Mouse (Mus musculus) erythroblast, embryonic 14.5 days (primary cell): ENCODE data around the gene Rbm20. TPM values are rescaled to one million over a fixed set of nuclear protein-coding genes. Genes with fewer than 3 reads are reported as not detected.

Source experiments
- H3K27me3 ChIP-seq: 2 replicates; pipeline ENCODE4 v1.6.1; 2012; ENCODE audit warnings: inconsistent platforms; ENCODE audit not compliant: control insufficient read depth
- H3K36me3 ChIP-seq: 2 replicates; pipeline ENCODE4 v1.6.1; 2012; ENCODE audit warnings: mild to moderate bottlenecking, inconsistent platforms; ENCODE audit not compliant: control insufficient read depth
- H3K4me1 ChIP-seq: 2 replicates; pipeline ENCODE4 v1.6.1; 2012; ENCODE audit warnings: inconsistent platforms; ENCODE audit not compliant: control insufficient read depth
- H3K4me3 ChIP-seq: replicated peaks from 2 replicates; pipeline ENCODE3; 2012; ENCODE audit warnings: moderate library complexity, mild to moderate bottlenecking, inconsistent platforms
- H3K9me3 ChIP-seq: 2 replicates; pipeline ENCODE4 v1.6.1; 2012; ENCODE audit warnings: low read length, inconsistent platforms, mixed read lengths; ENCODE audit not compliant: control insufficient read depth
- GATA1 ChIP-seq: IDR thresholded peaks from 2 replicates; pipeline ENCODE4 v1.6.1; 2012; ENCODE audit warnings: low read length, inconsistent platforms, mixed read lengths
- TAL1 ChIP-seq: IDR thresholded peaks from 3 replicates; pipeline ENCODE4 v1.6.1; 2012; ENCODE audit warnings: low read length, inconsistent platforms, mixed read lengths
- polyA plus RNA-seq: library from polyadenylated mRNA; stranded (reverse); fragments of >175 nt; gene quantifications from 2 replicates; pipeline ENCODE4 v1.2.3, GENCODE M21; 2012

Rbm20 gene
- 0.01 TPM in 1 of 2 replicates, not detected in the other for polyA plus RNA-seq

GRCm38 (mm10) chr19:53676718-53677634 is at the start of gene Rbm20:
Rbm20 (plus strand) TSS chr19:53677306.
- Histone ChIP-seq H3K36me3 (no peaks in the 10 kb centered on the region), H3K27me3 (peaks cover 82% of the 10 kb centered on the region), H3K4me1 (no peaks in the 10 kb centered on the region), H3K9me3 (peaks cover 8% of the 10 kb centered on the region; the same call in 1 of the 2 replicates), H3K4me3 (peak within 1 kb of the TSS; percentile 26)
- no peak for TF ChIP-seq GATA1
- no peak for TF ChIP-seq TAL1

GRCm38 (mm10) chr19:53638041-53638440 is 39.1 kb upstream of the Rbm20 start:
- H3K4me3 ChIP-seq, result no peak overlapping the region
- H3K36me3 ChIP-seq, result peaks cover 95% of the 10 kb centered on the region
- H3K4me1 ChIP-seq, result no peaks in the 10 kb centered on the region
- H3K27me3 ChIP-seq, result no peaks in the 10 kb centered on the region
- TF ChIP-seq GATA1, result no peak
- TF ChIP-seq TAL1, result no peak
- no peaks in the 10 kb centered on the region for H3K9me3 ChIP-seq

GRCm38 (mm10) chr19:53638727-53639126 is 38.4 kb upstream of the Rbm20 start:
- Histone ChIP-seq H3K4me1 (no peaks in the 10 kb centered on the region), H3K9me3 (no peaks in the 10 kb centered on the region), H3K27me3 (no peaks in the 10 kb centered on the region), H3K36me3 (peaks cover 95% of the 10 kb centered on the region), H3K4me3 (no peak overlapping the region)
- TF ChIP-seq TAL1, result no peak
- no peak for TF ChIP-seq GATA1

- H3K27me3 ChIP-seq, result no peaks in the 10 kb centered on the region
- no peaks in the 10 kb centered on the region for H3K4me1 ChIP-seq
- TF ChIP-seq GATA1 (no peak), TAL1 (no peak)
- H3K9me3 ChIP-seq, result no peaks in the 10 kb centered on the region
- no peak overlapping the region for H3K4me3 ChIP-seq
- peaks cover 93% of the 10 kb centered on the region for H3K36me3 ChIP-seq
Observed at GRCm38 (mm10) chr19:53644020-53644595, 33.0 kb upstream of the Rbm20 start.

- H3K36me3 ChIP-seq, result peaks cover 70% of the 10 kb centered on the region
- no peaks in the 10 kb centered on the region for H3K9me3 ChIP-seq
- TF ChIP-seq TAL1 (no peak), GATA1 (no peak)
Observed at GRCm38 (mm10) chr19:53647301-53647700, 29.8 kb upstream of the Rbm20 start.

GRCm38 (mm10) chr19:53648056-53648455 is 29.1 kb upstream of the Rbm20 start:
- H3K4me1 ChIP-seq, result no peaks in the 10 kb centered on the region

More at GRCm38 (mm10) chr19:53647301-53647700, 29.8 kb upstream of the Rbm20 start:
- Histone ChIP-seq H3K27me3 (no peaks in the 10 kb centered on the region), H3K4me3 (no peak overlapping the region), H3K4me1 (no peaks in the 10 kb centered on the region)

GRCm38 (mm10) chr19:53648802-53649236 is 28.3 kb upstream of the Rbm20 start:
- TF ChIP-seq TAL1 (no peak), GATA1 (no peak)
- H3K4me1 ChIP-seq, result no peaks in the 10 kb centered on the region
- no peaks in the 10 kb centered on the region for H3K9me3 ChIP-seq
- H3K27me3 ChIP-seq, result no peaks in the 10 kb centered on the region
- H3K4me3 ChIP-seq, result no peak overlapping the region
- H3K36me3 ChIP-seq, result peaks cover 58% of the 10 kb centered on the region

More at GRCm38 (mm10) chr19:53648056-53648455, 29.1 kb upstream of the Rbm20 start:
- Histone ChIP-seq H3K4me3 (no peak overlapping the region), H3K36me3 (peaks cover 66% of the 10 kb centered on the region), H3K27me3 (no peaks in the 10 kb centered on the region), H3K9me3 (no peaks in the 10 kb centered on the region)
- TF ChIP-seq GATA1 (no peak), TAL1 (no peak)

GRCm38 (mm10) chr19:53649361-53649760 is 27.7 kb upstream of the Rbm20 start:
- no peak for TF ChIP-seq GATA1
- no peak for TF ChIP-seq TAL1
- no peaks in the 10 kb centered on the region for H3K9me3 ChIP-seq
- no peaks in the 10 kb centered on the region for H3K27me3 ChIP-seq
- H3K4me3 ChIP-seq, result no peak overlapping the region
- no peaks in the 10 kb centered on the region for H3K4me1 ChIP-seq
- peaks cover 54% of the 10 kb centered on the region for H3K36me3 ChIP-seq

GRCm38 (mm10) chr19:53649802-53650201 is 27.3 kb upstream of the Rbm20 start:
- Histone ChIP-seq H3K27me3 (no peaks in the 10 kb centered on the region), H3K36me3 (peaks cover 50% of the 10 kb centered on the region), H3K4me1 (no peaks in the 10 kb centered on the region), H3K4me3 (no peak overlapping the region), H3K9me3 (no peaks in the 10 kb centered on the region)
- TF ChIP-seq GATA1, result no peak
- TF ChIP-seq TAL1, result no peak
